Comparison of ENCODE assay signal across 7 mouse cellular contexts in the genomic region with DNA sequence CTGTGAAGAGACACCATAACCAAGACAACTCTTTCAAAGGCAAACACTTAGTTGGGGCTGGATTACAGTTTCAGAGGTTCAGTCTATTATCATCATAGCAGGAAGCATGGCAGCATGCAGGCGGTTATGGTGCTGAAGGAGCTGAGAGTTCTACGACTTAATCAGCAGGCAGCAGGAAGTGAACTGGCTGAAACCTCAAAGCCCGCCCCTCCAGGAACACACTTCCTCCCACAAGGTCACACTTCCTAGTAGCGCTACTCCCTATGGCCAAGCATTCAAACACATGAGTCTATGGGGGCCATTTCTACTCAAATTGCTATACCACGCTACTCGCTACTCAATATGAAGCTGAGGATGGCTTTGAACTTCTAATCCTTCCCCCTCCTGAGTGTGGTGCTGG. TPM values are rescaled to one million over a fixed set of nuclear protein-coding genes. Genes with fewer than 3 reads are reported as not detected.
"Had no signal": no experiment of that assay in that cellular context is flagged by ENCODE, and none has a peak within 500 bp of the region (broad histone marks: within the 10 kb centered on the region; RNA-seq: fewer than 3 reads in every experiment).

No protein-coding gene starts in this region.

- ATAC-seq: intestine, postnatal 0 days; liver, embryonic 12.5 days had no signal

- DNase-seq: layer of hippocampus, adult 9-11 months; layer of hippocampus, postnatal 36 days; right cerebral cortex, postnatal 14 days; thymus, postnatal 36 days had no signal

RNA-seq across cellular contexts. Expression of a gene that starts 31.1 kb away (rescaled TPM):
- total RNA-seq: neutrophil, adult 5-6 weeks had no signal
